Mouse (Mus musculus): ENCODE measurements at regions not wholly inside any gene's neighbourhood (a gene's known extent, or its start where the extent isn't known, plus 50 kb on each side); places are given as distances from the start of the nearest gene placed in this dataset.
A peak's percentile ranks its signal among the peaks of the same experiment; 100 is the strongest.

GRCm38 (mm10) chr10:6053207-6053606 is 131.0 kb upstream of the Rgs17 start:
- H3K27me3 ChIP-seq (ENCODE audit: control insufficient read depth, insufficient read depth, low read length), result no peaks in the 10 kb centered on the region
- DNase-seq (ENCODE audit: low spot score, missing footprints), result no peak
- H3K4me1 ChIP-seq (ENCODE audit: control insufficient read depth, insufficient read depth, low read length), result no peaks in the 10 kb centered on the region
- H3K4me2 ChIP-seq, result no peak overlapping the region
- H3K36me3 ChIP-seq (ENCODE audit: control insufficient read depth, insufficient read depth, low read length), result no peaks in the 10 kb centered on the region
- H3K9me3 ChIP-seq (ENCODE audit: control insufficient read depth, low read length), result no peaks in the 10 kb centered on the region
- 73% methylated on average over 2 of the region's 2 CpGs for WGBS
- H3K9ac ChIP-seq (ENCODE audit: low read length), result no peak overlapping the region
- no peak overlapping the region for H3K4me3 ChIP-seq (ENCODE audit: low read depth, low read length)
- no peak overlapping the region for H3K27ac ChIP-seq (ENCODE audit: low read depth, low read length)
- 0 out of 2 replicates have a peak, but pooled peaks have one; percentile 24 for ATAC-seq (ENCODE audit: low FRiP score)

GRCm38 (mm10) chr10:6043358-6043757 is 121.2 kb upstream of the Rgs17 start:
- WGBS, result 76% methylated on average over 5 of the region's 5 CpGs
- no peak overlapping the region for H3K4me3 ChIP-seq (ENCODE audit: low read depth, low read length)
- H3K9ac ChIP-seq (ENCODE audit: low read length), result no peak overlapping the region
- DNase-seq (ENCODE audit: low spot score, missing footprints), result no peak
- H3K9me3 ChIP-seq (ENCODE audit: control insufficient read depth, low read length), result no peaks in the 10 kb centered on the region
- H3K4me1 ChIP-seq (ENCODE audit: control insufficient read depth, insufficient read depth, low read length), result no peaks in the 10 kb centered on the region
- no peak overlapping the region for H3K27ac ChIP-seq (ENCODE audit: low read depth, low read length)
- no peak overlapping the region for H3K4me2 ChIP-seq
- H3K36me3 ChIP-seq (ENCODE audit: control insufficient read depth, insufficient read depth, low read length), result no peaks in the 10 kb centered on the region
- no peak for ATAC-seq (ENCODE audit: low FRiP score)
- no peaks in the 10 kb centered on the region for H3K27me3 ChIP-seq (ENCODE audit: control insufficient read depth, insufficient read depth, low read length)

- H3K27me3 ChIP-seq (ENCODE audit: control insufficient read depth, insufficient read depth, low read length), result no peaks in the 10 kb centered on the region
- WGBS, result 78% methylated on average over 4 of the region's 4 CpGs
- H3K9ac ChIP-seq (ENCODE audit: low read length), result no peak overlapping the region
- H3K27ac ChIP-seq (ENCODE audit: low read depth, low read length), result no peak overlapping the region
- no peaks in the 10 kb centered on the region for H3K9me3 ChIP-seq (ENCODE audit: control insufficient read depth, low read length)
- no peak overlapping the region for H3K4me2 ChIP-seq
- H3K36me3 ChIP-seq (ENCODE audit: control insufficient read depth, insufficient read depth, low read length), result no peaks in the 10 kb centered on the region
- H3K4me3 ChIP-seq (ENCODE audit: low read depth, low read length), result no peak overlapping the region
- H3K4me1 ChIP-seq (ENCODE audit: control insufficient read depth, insufficient read depth, low read length), result no peaks in the 10 kb centered on the region
- ATAC-seq (ENCODE audit: low FRiP score) (no peak), DNase-seq (ENCODE audit: low spot score, missing footprints) (no peak)
These were observed 117.6 kb upstream of the Rgs17 start for GRCm38 (mm10) chr10:6039771-6040170.

- no peak overlapping the region for H3K4me3 ChIP-seq (ENCODE audit: low read depth, low read length)
- H3K36me3 ChIP-seq (ENCODE audit: control insufficient read depth, insufficient read depth, low read length), result no peaks in the 10 kb centered on the region
- no peak overlapping the region for H3K4me2 ChIP-seq
- ATAC-seq (ENCODE audit: low FRiP score) (peak; percentile 87), DNase-seq (ENCODE audit: low spot score, missing footprints) (peak; percentile 97)
- no peak overlapping the region for H3K27ac ChIP-seq (ENCODE audit: low read depth, low read length)
- H3K9me3 ChIP-seq (ENCODE audit: control insufficient read depth, low read length), result no peaks in the 10 kb centered on the region
- H3K4me1 ChIP-seq (ENCODE audit: control insufficient read depth, insufficient read depth, low read length), result no peaks in the 10 kb centered on the region
- no peaks in the 10 kb centered on the region for H3K27me3 ChIP-seq (ENCODE audit: control insufficient read depth, insufficient read depth, low read length)
- no peak overlapping the region for H3K9ac ChIP-seq (ENCODE audit: low read length)
- WGBS, result 32% methylated on average over 25 of the region's 25 CpGs
These were observed 113.7 kb upstream of the Rgs17 start for GRCm38 (mm10) chr10:6035792-6036487.

- no peak overlapping the region for H3K9ac ChIP-seq (ENCODE audit: low read length)
- no peaks in the 10 kb centered on the region for H3K4me1 ChIP-seq (ENCODE audit: control insufficient read depth, insufficient read depth, low read length)
- no peak overlapping the region for H3K27ac ChIP-seq (ENCODE audit: low read depth, low read length)
- no peak for DNase-seq (ENCODE audit: low spot score, missing footprints)
- ATAC-seq (ENCODE audit: low FRiP score), result no peak
- no peak overlapping the region for H3K4me2 ChIP-seq
- 83% methylated on average over 4 of the region's 4 CpGs for WGBS
- H3K9me3 ChIP-seq (ENCODE audit: control insufficient read depth, low read length), result no peaks in the 10 kb centered on the region
- no peaks in the 10 kb centered on the region for H3K36me3 ChIP-seq (ENCODE audit: control insufficient read depth, insufficient read depth, low read length)
- H3K27me3 ChIP-seq (ENCODE audit: control insufficient read depth, insufficient read depth, low read length), result no peaks in the 10 kb centered on the region
- H3K4me3 ChIP-seq (ENCODE audit: low read depth, low read length), result no peak overlapping the region
These were observed 110.3 kb upstream of the Rgs17 start for GRCm38 (mm10) chr10:6032469-6032868.

GRCm38 (mm10) chr10:6027551-6027950 is 105.4 kb upstream of the Rgs17 start:
- Histone ChIP-seq H3K27ac (ENCODE audit: low read depth, low read length) (no peak overlapping the region), H3K9me3 (ENCODE audit: control insufficient read depth, low read length) (no peaks in the 10 kb centered on the region), H3K4me1 (ENCODE audit: control insufficient read depth, insufficient read depth, low read length) (no peaks in the 10 kb centered on the region), H3K27me3 (ENCODE audit: control insufficient read depth, insufficient read depth, low read length) (no peaks in the 10 kb centered on the region), H3K9ac (ENCODE audit: low read length) (no peak overlapping the region), H3K4me2 (no peak overlapping the region), H3K36me3 (ENCODE audit: control insufficient read depth, insufficient read depth, low read length) (no peaks in the 10 kb centered on the region), H3K4me3 (ENCODE audit: low read depth, low read length) (no peak overlapping the region)
- 71% methylated on average over 1 of the region's 1 CpGs for WGBS
- ATAC-seq (ENCODE audit: low FRiP score) (no peak), DNase-seq (ENCODE audit: low spot score, missing footprints) (no peak)

- Histone ChIP-seq H3K4me3 (ENCODE audit: low read depth, low read length) (no peak overlapping the region), H3K36me3 (ENCODE audit: control insufficient read depth, insufficient read depth, low read length) (no peaks in the 10 kb centered on the region), H3K4me1 (ENCODE audit: control insufficient read depth, insufficient read depth, low read length) (no peaks in the 10 kb centered on the region), H3K9ac (ENCODE audit: low read length) (no peak overlapping the region), H3K27ac (ENCODE audit: low read depth, low read length) (no peak overlapping the region), H3K27me3 (ENCODE audit: control insufficient read depth, insufficient read depth, low read length) (no peaks in the 10 kb centered on the region), H3K9me3 (ENCODE audit: control insufficient read depth, low read length) (no peaks in the 10 kb centered on the region), H3K4me2 (no peak overlapping the region)
- 71% methylated on average over 5 of the region's 5 CpGs for WGBS
- DNase-seq (ENCODE audit: low spot score, missing footprints) (no peak), ATAC-seq (ENCODE audit: low FRiP score) (no peak)
These were observed 104.1 kb upstream of the Rgs17 start for GRCm38 (mm10) chr10:6026317-6026716.

GRCm38 (mm10) chr10:6022609-6023283 is 100.5 kb upstream of the Rgs17 start:
- WGBS, result 75% methylated on average over 2 of the region's 2 CpGs
- no peak for ATAC-seq (ENCODE audit: low FRiP score)
- Histone ChIP-seq H3K27me3 (ENCODE audit: control insufficient read depth, insufficient read depth, low read length) (no peaks in the 10 kb centered on the region), H3K4me2 (no peak overlapping the region), H3K9ac (ENCODE audit: low read length) (no peak overlapping the region), H3K4me1 (ENCODE audit: control insufficient read depth, insufficient read depth, low read length) (no peaks in the 10 kb centered on the region), H3K9me3 (ENCODE audit: control insufficient read depth, low read length) (no peaks in the 10 kb centered on the region), H3K4me3 (ENCODE audit: low read depth, low read length) (no peak overlapping the region), H3K36me3 (ENCODE audit: control insufficient read depth, insufficient read depth, low read length) (no peaks in the 10 kb centered on the region), H3K27ac (ENCODE audit: low read depth, low read length) (no peak overlapping the region)
- no peak for DNase-seq (ENCODE audit: low spot score, missing footprints)

- H3K36me3 ChIP-seq (ENCODE audit: control insufficient read depth, insufficient read depth, low read length), result no peaks in the 10 kb centered on the region
- no peak overlapping the region for H3K4me2 ChIP-seq
- ATAC-seq (ENCODE audit: low FRiP score) (0 out of 2 replicates have a peak, but pooled peaks have one; percentile 27), DNase-seq (ENCODE audit: low spot score, missing footprints) (no peak)
- H3K27me3 ChIP-seq (ENCODE audit: control insufficient read depth, insufficient read depth, low read length), result no peaks in the 10 kb centered on the region
- no peak overlapping the region for H3K9ac ChIP-seq (ENCODE audit: low read length)
- no peaks in the 10 kb centered on the region for H3K4me1 ChIP-seq (ENCODE audit: control insufficient read depth, insufficient read depth, low read length)
- WGBS, result 55% methylated on average over 9 of the region's 9 CpGs
- no peak overlapping the region for H3K27ac ChIP-seq (ENCODE audit: low read depth, low read length)
- H3K4me3 ChIP-seq (ENCODE audit: low read depth, low read length), result no peak overlapping the region
- H3K9me3 ChIP-seq (ENCODE audit: control insufficient read depth, low read length), result no peaks in the 10 kb centered on the region
These were observed 98.9 kb upstream of the Rgs17 start for GRCm38 (mm10) chr10:6020944-6021684.

Data from midbrain, embryonic 11.5 days (tissue).